Mouse (Mus musculus): ENCODE results near the gene Spata45. TPM values are rescaled to one million over a fixed set of nuclear protein-coding genes. Genes with fewer than 3 reads are reported as not detected.
"Not testable (repeated sequence)": the region's sequence is repeated elsewhere in the genome, so short reads cannot be mapped to it uniquely, and the experiment has no call there.

Spata45 gene
- not detected in 2 replicates for polyA plus RNA-seq (2012; rRNA removed)

GRCm38 (mm10) chr1:191036554-191037334 is at the start of gene Spata45:
Spata45 (plus strand) TSS chr1:191036639.
- no peak for DNase-seq (ENCODE audit: extremely low spot score in 1 of 2, low spot score in 1 of 2)

DNA sequence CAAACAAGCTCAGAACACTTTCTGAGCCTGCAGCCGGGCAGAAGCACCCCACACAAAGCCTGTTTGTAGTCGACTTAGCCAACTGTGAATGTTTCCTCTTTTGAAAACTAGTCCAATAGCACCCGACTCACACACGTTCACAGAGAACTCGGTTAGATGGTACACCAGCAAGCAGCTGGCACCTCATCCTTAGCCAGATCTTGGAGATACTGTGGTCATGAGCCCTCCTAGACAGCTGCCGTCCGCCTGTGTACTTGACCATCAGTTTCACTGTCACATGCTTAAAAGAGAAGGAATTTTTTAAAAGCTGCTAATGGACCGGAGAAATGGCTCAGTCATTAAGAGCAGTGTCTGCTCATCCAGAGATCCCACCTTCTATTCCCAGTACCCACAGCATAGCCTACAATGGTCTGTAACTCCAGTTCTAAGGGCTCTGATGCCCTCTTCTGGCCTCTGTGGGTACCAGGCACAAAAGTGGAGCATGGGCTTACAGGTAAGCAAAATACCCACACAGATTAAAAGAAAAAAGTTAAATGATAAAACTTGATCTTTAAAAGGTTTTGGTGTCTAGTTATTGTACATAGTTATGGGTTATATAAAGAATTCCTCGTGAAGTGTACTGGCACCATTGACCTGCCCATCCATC is 46.9 kb upstream of the Spata45 start:
- no peak for DNase-seq (ENCODE audit: extremely low spot score in 1 of 2, low spot score in 1 of 2)

GRCm38 (mm10) chr1:190995548-190995947 is 40.9 kb upstream of the Spata45 start:
- peak in 1 of 2 experiments; percentile 44 for DNase-seq (ENCODE audit: extremely low spot score in 1 of 2, low spot score in 1 of 2)

DNA sequence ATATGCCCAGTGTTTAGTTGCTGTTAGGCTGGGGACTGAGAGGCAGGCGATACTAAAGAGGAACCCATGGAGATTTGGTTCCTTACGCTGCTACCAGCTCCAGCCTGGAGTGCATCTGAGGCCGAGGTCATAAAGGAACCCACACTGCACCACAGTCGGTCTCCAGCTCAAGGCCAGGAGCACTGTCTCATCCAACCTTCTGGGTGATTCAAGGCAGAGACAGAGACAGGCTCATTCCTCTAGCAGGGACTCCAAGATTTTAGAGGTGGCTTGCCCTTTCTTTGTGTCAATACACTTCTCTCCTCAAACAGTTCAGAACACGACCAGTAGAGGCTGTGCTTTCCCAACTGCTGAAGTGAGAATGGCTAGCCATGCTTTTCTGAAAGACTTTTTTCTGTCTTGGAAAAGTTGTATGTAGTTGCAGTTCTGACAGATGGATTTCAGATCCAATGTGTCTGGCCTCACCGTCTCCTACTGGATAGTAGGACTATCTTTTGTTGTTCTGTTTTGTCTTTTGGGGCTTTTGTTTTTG is 40.0 kb upstream of the Spata45 start:
- no peak for DNase-seq (ENCODE audit: extremely low spot score in 1 of 2, low spot score in 1 of 2)

DNA sequence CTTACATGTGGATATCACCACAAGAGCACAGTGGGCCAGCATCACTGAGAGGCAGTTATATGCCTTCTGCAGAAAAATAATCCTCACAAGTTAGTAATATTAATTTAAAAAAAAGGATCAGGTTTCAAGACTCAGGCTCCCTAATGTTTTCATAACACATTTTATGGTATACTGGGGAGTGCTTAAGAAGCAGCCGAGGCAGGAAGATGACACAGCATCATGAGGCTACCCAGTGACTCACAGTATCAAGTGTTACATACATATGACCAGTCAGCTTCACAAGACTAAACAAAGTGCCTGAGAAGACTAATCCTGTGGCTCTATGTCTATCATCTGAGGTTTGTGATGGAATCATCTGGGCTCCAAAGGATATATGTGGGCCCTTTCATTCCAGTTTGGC is 38.4 kb upstream of the Spata45 start:
- DNase-seq (ENCODE audit: extremely low spot score in 1 of 2, low spot score in 1 of 2): no peak

GRCm38 (mm10) chr1:191000686-191001085 is 35.8 kb upstream of the Spata45 start:
- DNase-seq (ENCODE audit: extremely low spot score in 1 of 2, low spot score in 1 of 2): no peak

DNA sequence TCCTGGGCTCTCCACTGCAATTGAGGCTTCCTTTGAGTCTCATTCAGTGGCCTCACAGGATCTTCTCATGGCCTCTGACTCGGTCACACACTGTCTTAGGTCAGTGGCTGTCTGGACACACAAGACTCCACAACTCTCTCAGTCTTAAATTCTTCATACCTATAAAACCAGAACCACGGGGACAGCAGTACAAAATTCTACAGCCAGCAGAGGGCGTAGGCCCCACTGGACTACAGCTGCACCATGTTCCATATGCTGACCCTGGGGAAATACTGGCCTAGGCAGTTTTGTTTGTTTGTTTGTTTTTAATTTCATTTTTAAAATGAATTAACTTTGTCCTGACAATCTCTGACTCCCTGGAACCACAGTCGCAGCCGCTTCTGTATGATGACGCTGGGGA is 34.2 kb upstream of the Spata45 start:
- no peak for DNase-seq (ENCODE audit: extremely low spot score in 1 of 2, low spot score in 1 of 2)

DNA sequence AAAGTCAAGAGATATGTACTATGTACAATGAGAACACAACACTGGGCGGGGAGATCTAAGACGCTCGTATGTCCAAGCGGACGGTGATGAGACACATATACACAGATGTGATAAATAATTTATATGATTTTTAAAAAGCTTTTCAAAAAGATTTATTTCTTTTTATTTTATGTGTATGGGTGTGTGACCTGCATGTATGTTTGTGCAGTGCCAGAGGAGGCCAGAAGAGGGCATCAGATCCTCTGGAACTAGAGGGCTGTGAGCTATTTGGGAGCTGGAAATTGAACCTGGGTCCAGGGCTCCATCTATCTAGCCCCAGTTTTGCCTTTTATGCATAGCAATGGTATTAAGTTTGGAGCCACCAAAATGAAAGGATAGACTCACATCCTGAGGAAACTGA is 27.7 kb upstream of the Spata45 start:
- no peak for DNase-seq (ENCODE audit: extremely low spot score in 1 of 2, low spot score in 1 of 2)

DNA sequence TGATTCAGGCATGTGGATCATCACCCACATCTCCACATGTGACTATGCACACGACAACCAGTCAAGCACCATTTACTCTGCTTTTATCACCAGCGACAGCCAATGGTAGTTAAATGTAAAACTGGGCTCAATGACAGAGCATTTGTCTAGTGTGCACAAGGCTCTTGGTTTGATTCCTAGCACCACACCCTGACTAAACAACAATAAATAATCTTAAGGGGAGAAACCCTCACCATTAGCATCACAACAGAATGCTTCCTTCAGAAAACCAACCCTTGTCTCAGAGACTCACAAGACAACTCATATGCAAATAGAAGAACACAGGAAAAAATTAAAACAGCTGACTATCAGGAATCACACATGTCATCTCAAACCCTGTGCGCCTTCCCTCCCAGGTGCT is 22.2 kb upstream of the Spata45 start:
- no peak for DNase-seq (ENCODE audit: extremely low spot score in 1 of 2, low spot score in 1 of 2)

DNA sequence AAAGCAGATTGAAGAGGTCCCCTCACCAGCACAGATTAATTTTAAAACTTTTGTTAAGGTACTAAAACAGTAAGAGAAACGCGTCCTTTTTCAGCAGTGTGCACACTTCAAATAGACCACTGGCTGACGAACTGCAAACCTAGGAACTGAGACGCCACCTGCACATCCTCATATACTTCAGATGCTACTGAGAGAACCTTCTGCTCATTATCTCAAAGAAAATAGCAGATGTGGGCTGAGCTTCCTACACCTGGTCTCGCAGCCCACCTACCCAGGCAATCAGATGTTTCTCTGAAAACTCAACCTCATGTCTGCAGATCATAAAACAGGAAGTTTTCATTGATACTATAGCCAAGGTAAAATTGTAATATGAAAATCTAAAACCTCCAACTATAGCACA is 16.6 kb upstream of the Spata45 start:
- DNase-seq (ENCODE audit: extremely low spot score in 1 of 2, low spot score in 1 of 2): no peak

- no peak for DNase-seq (ENCODE audit: extremely low spot score in 1 of 2, low spot score in 1 of 2)
Observed at GRCm38 (mm10) chr1:191020217-191020924, 16.1 kb upstream of the Spata45 start.

GRCm38 (mm10) chr1:191021016-191021415 is 15.4 kb upstream of the Spata45 start:
- no peak for DNase-seq (ENCODE audit: extremely low spot score in 1 of 2, low spot score in 1 of 2)

- DNase-seq (ENCODE audit: extremely low spot score in 1 of 2, low spot score in 1 of 2): no peak
Observed at GRCm38 (mm10) chr1:191023140-191023539, 13.3 kb upstream of the Spata45 start.

DNA sequence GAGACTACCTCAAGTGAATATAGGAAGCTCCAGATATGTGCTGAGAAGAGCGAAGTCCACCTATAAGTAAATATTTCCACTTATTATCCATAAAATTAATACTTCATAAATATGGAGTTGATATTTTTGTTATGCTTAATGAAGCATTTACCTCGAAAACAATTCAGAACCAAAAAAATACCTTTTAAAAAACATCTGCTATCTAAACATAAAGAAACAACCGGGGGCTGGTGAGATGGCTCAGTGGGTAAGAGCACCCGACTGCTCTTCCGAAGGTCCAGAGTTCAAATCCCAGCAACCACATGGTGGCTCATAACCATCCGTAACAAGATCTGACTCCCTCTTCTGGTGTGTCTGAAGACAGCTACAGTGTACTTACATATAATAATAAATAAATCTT is 12.6 kb upstream of the Spata45 start:
- DNase-seq (ENCODE audit: extremely low spot score in 1 of 2, low spot score in 1 of 2): not testable (repeated sequence)

DNA sequence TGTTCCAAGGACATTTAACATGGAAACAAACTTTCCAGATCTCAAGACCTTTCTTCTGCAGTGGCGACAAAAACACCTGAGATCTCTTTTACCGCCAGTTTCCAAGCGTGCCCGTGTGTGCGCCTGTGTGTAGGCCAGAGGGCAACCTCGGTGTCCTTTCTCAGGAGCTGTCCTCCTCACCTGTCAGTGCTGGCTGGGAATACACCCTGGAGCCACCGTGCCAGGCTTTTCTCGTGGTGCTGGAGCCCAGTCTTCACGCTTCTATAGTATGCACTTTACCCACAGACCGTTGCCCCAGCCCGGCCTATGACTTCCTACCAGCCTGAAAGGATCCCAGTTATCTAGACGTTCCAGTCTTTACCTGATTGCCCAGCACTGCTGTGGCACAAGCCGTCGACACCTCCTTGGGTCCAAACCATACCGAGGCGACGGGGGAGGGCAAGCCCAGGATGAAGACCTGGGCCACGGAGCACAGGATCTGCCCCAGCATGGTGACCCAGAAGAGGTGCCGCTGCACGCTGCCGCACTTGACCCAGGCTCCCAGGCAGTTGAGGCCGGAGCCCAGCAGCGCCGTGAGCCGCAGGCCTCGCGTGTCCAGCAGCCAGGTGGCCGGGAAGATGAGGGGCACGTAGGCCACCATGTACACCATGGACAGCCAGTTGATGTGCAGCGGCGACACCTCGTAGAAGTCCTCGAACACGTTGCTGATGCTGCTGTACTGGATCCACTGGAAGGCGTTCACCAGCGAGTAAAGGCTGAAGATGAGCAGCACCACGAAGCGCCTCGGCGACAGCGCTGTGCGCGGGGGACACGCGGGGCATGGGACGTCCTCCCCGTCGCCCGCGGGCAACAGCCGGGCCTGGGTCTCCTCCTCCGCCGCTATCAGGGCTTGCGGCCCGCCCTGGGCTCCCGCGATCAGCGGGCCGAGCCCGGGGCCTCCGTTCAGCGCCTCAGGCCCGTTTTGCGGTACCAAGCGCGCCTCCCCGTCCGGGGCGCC is 11.1 kb upstream of the Spata45 start:
- peak in 1 of 2 experiments; percentile 34 for DNase-seq (ENCODE audit: extremely low spot score in 1 of 2, low spot score in 1 of 2)

DNA sequence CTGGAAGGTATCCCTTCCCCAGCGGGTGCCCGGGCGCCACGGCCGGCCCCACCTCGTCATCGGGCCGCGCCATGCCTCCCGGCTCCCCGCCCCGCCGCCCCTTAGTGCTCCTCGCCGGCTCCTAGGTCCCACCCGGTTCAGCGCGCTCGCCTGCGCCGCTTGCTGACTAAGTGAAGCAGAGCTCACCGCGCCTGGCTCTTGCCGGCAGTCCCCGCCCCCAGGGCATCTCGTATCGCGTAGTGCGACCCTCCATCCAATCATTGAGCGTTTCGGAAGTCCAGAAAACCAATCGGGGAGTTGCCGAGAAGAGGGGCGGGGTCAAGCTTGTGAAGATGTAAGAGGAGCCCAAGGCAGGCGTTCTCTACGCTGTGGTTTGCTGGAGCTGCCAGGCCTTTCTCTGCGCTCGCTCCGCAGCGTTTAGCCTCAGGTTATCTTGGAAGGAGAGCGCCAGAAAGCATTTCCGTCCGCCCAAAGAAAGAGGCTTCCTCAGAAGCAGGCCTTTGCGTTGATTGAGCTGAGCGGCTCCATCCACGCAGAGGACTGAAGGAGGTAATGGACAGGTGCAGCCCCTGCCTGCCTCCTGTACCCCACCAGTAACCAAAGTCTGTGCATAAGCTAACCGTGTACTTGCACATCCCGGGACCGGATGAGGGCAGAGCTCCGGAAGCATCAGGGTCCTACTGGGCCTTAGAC is 10.3 kb upstream of the Spata45 start, which contains the start of gene Flvcr1:
Gene Flvcr1, minus strand, starts transcription at position 138 of the 693 bp plus-strand sequence.
- DNase-seq (ENCODE audit: extremely low spot score in 1 of 2, low spot score in 1 of 2): peak; percentile 98 to 99

DNA sequence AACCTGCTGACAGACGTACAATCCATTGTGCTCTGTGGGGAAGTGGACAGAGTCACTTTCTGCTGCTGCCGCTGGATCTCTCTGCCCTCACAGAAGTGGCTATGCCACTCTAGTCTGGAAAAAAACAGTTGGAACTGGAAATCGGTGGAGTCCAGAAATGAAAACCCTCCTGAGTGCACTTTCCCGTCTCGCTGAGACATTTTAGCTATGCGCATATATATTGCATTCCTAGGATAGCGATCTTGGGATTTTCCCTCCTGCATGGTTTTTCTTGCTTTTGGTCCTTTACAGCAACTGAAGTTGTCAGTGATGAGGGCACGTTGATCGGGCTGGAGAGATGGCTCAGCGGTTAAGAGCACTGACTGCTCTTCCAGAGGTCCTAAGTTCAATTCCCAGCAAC is 6.3 kb upstream of the Spata45 start:
- no peak for DNase-seq (ENCODE audit: extremely low spot score in 1 of 2, low spot score in 1 of 2)

- DNase-seq (ENCODE audit: extremely low spot score in 1 of 2, low spot score in 1 of 2): peak in 1 of 2 experiments; percentile 20
Observed at GRCm38 (mm10) chr1:191030922-191031425, 5.5 kb upstream of the Spata45 start.

GRCm38 (mm10) chr1:191035649-191036048 is 790 bp upstream of the Spata45 start:
- DNase-seq (ENCODE audit: extremely low spot score in 1 of 2, low spot score in 1 of 2): peak in 1 of 2 experiments; percentile 22

All from frontal cortex, adult 2 months (tissue).